Mouse (Mus musculus): ENCODE data around the gene Lama2. TPM values are rescaled to one million over a fixed set of nuclear protein-coding genes. Genes with fewer than 3 reads are reported as not detected.

The Lama2 gene
- polyA plus RNA-seq, 1 experiment from 2014 or later, result 12.8 TPM

DNA sequence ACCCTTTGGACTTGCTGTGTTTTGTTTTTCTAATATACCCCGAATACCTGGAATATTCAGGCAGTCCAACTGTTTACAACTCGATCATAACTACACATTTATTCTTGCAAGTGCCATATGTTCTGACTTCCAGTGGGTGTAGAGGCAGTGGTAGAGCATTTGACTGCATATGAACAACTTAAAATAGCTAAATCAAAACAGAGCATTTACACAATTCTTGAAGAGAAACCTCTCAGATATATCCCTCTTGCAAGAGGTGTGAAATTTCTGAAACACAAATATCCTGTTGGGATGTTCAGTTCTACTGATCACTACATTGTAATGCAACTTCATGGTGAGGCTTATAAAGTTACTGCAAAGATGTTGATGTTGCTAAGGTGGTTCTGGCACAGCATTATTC is 572.4 kb downstream of the Lama2 start:
- Histone ChIP-seq H3K27me3 (replicated peaks; ENCODE audit: insufficient read depth, low read length) (no peaks in the 10 kb centered on the region), H3K4me1 (ENCODE audit: insufficient read depth, low read depth, low read length) (no peaks in the 10 kb centered on the region), H3K4me2 (replicated peaks; ENCODE audit: low read depth, low read length) (no peak overlapping the region), H3K36me3 (ENCODE audit: insufficient read depth, low read length) (no peaks in the 10 kb centered on the region), H3K9ac (replicated peaks; ENCODE audit: low read depth) (no peak overlapping the region), H3K9me3 (ENCODE audit: low read length) (no peaks in the 10 kb centered on the region), H3K27ac (ENCODE audit: low read length) (no peak overlapping the region), H3K4me3 (ENCODE audit: low read depth, low read length) (no peak overlapping the region)
- TF ChIP-seq EP300 (IDR thresholded peaks at IDR 0.05) (no peak), CTCF (IDR thresholded peaks at IDR 0.05) (no peak)
- DNase-seq (ENCODE audit: low spot score), result no peak
- no peak for ATAC-seq
- WGBS, result 76% methylated on average over 2 of the region's 2 CpGs

DNA sequence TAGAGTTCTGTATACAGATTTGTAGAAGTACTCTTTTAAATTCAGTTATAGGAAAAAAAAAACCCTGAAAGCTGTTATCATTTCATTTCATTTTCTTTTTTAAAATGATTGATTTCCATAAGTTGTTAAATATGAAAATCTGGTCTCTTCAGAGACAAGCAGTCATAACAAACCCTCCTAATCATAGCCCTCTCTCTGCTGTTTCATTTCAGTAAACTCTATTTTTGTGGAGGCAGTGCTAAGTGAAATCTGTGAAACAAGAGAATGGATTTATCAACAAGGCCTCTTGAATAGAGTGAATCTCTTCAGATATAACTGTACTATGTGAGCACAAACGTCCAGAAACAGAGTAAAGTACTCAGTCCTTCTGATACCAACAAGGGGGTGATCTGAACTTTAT is 577.7 kb downstream of the Lama2 start:
- H3K27me3 ChIP-seq (replicated peaks; ENCODE audit: insufficient read depth, low read length), result no peaks in the 10 kb centered on the region
- H3K4me3 ChIP-seq (ENCODE audit: low read depth, low read length), result no peak overlapping the region
- H3K9ac ChIP-seq (replicated peaks; ENCODE audit: low read depth), result no peak overlapping the region
- 27% methylated on average over 1 of the region's 1 CpGs for WGBS
- H3K4me1 ChIP-seq (ENCODE audit: insufficient read depth, low read depth, low read length), result no peaks in the 10 kb centered on the region
- H3K4me2 ChIP-seq (replicated peaks; ENCODE audit: low read depth, low read length), result no peak overlapping the region
- no peak for ATAC-seq
- no peak for DNase-seq (ENCODE audit: low spot score)
- H3K27ac ChIP-seq (ENCODE audit: low read length), result no peak overlapping the region
- no peaks in the 10 kb centered on the region for H3K36me3 ChIP-seq (ENCODE audit: insufficient read depth, low read length)
- no peaks in the 10 kb centered on the region for H3K9me3 ChIP-seq (ENCODE audit: low read length)
- TF ChIP-seq EP300 (IDR thresholded peaks at IDR 0.05) (no peak), CTCF (IDR thresholded peaks at IDR 0.05) (no peak)

DNA sequence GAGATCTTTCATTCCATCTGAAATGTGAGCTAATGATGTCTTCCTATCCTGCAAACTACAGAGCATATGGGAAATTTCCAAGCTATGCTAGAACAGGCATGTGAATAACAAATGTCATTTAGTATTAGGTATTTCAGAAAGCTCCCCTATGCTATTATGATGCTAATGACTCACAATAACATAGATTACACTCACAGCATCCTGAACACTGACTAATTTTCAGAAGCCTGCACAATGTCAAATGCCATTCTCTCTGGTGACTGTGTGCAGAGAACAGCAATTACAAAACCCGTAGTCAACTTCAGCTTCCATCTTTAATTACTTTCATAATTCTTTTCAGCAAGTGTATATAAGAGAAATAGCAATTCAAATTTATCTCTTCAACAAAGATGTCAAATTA is 596.9 kb downstream of the Lama2 start:
- Histone ChIP-seq H3K27ac (ENCODE audit: low read length) (no peak overlapping the region), H3K36me3 (ENCODE audit: insufficient read depth, low read length) (no peaks in the 10 kb centered on the region), H3K9me3 (ENCODE audit: low read length) (no peaks in the 10 kb centered on the region), H3K4me2 (replicated peaks; ENCODE audit: low read depth, low read length) (no peak overlapping the region), H3K4me1 (ENCODE audit: insufficient read depth, low read depth, low read length) (no peaks in the 10 kb centered on the region), H3K9ac (replicated peaks; ENCODE audit: low read depth) (no peak overlapping the region), H3K4me3 (ENCODE audit: low read depth, low read length) (no peak overlapping the region), H3K27me3 (replicated peaks; ENCODE audit: insufficient read depth, low read length) (no peaks in the 10 kb centered on the region)
- TF ChIP-seq CTCF (IDR thresholded peaks at IDR 0.05) (no peak), EP300 (IDR thresholded peaks at IDR 0.05) (no peak)
- no peak for DNase-seq (ENCODE audit: low spot score)
- WGBS, result 92% methylated on average over 1 of the region's 1 CpGs
- ATAC-seq, result no peak

DNA sequence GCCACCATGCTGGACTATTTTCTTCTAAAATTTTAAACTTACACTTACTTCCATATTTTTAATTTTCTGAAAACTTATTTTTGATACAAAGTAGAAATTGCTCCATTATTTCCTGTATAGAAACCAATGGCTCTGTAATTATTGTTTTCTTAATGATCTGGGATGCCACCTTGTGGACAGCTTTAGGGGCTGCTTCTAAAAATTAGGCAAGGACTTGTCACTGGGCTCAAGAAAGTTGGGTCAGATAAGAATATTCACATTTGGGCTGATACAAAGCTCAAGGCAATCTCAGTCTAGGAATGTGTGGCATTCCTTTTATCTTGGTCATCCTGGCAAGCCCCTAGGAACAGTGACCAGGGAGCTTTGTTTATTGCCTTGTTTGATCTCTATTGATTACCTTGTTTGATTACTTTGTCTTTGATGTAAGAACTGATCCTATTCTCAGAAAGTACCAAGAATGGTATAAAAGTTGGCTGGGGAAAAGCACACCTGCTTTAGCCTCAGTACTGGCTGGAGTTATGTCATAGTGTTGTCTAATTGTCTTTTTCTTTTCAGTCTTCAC is 606.7 kb downstream of the Lama2 start:
- Histone ChIP-seq H3K36me3 (ENCODE audit: insufficient read depth, low read length) (no peaks in the 10 kb centered on the region), H3K27ac (ENCODE audit: low read length) (no peak overlapping the region), H3K9me3 (ENCODE audit: low read length) (no peaks in the 10 kb centered on the region), H3K4me1 (ENCODE audit: insufficient read depth, low read depth, low read length) (no peaks in the 10 kb centered on the region), H3K4me2 (replicated peaks; ENCODE audit: low read depth, low read length) (no peak overlapping the region), H3K9ac (replicated peaks; ENCODE audit: low read depth) (no peak overlapping the region), H3K27me3 (replicated peaks; ENCODE audit: insufficient read depth, low read length) (no peaks in the 10 kb centered on the region), H3K4me3 (ENCODE audit: low read depth, low read length) (no peak overlapping the region)
- TF ChIP-seq CTCF (IDR thresholded peaks at IDR 0.05) (no peak), EP300 (IDR thresholded peaks at IDR 0.05) (no peak)
- DNase-seq (ENCODE audit: low spot score) (no peak), ATAC-seq (no peak)

DNA sequence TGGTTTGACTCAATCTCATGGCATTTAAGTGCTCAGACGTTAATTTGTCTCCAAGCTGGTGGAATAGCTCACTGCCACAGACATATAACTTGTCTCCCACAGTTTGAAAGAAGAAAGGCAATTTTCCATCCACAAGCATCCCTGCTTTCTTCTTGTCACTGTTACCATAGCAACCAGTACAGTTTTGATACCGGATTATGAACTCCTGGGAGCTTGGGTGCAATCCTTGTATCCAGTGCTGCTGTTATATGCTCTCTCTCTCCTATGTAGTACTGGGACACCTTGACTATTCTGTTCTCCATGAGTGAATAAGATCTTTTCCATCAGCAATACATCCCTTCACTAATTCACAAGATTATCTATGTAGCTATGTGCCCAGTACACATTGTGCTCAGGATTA is 612.2 kb downstream of the Lama2 start:
- WGBS, result 68% methylated on average over 2 of the region's 2 CpGs
- ATAC-seq (no peak), DNase-seq (ENCODE audit: low spot score) (no peak)
- H3K36me3 ChIP-seq (ENCODE audit: insufficient read depth, low read length), result no peaks in the 10 kb centered on the region
- no peaks in the 10 kb centered on the region for H3K4me1 ChIP-seq (ENCODE audit: insufficient read depth, low read depth, low read length)
- no peaks in the 10 kb centered on the region for H3K27me3 ChIP-seq (replicated peaks; ENCODE audit: insufficient read depth, low read length)
- H3K4me3 ChIP-seq (ENCODE audit: low read depth, low read length), result no peak overlapping the region
- no peak overlapping the region for H3K27ac ChIP-seq (ENCODE audit: low read length)
- no peaks in the 10 kb centered on the region for H3K9me3 ChIP-seq (ENCODE audit: low read length)
- H3K9ac ChIP-seq (replicated peaks; ENCODE audit: low read depth), result no peak overlapping the region
- no peak for TF ChIP-seq EP300 (IDR thresholded peaks at IDR 0.05)
- no peak for TF ChIP-seq CTCF (IDR thresholded peaks at IDR 0.05)
- no peak overlapping the region for H3K4me2 ChIP-seq (replicated peaks; ENCODE audit: low read depth, low read length)

DNA sequence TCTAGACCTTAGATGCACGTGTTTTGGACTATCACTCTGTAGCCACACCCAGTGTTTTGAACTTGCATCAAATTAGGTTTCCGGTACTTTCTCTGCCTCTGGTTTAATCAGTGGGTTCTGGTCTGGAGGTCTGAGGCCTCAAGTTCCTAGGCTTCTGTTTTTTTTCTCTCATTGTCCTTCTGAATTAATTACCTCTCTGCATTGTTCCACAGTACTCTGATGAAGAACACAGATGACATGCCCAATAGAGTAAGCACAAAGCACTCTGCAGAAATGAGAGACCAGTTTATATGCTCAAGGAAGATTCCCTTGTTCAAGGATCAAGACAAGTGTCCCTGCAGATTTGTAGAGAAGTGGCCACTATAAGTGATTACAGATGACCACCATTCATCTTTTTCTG is 613.8 kb downstream of the Lama2 start:
- Histone ChIP-seq H3K4me2 (replicated peaks; ENCODE audit: low read depth, low read length) (no peak overlapping the region), H3K27me3 (replicated peaks; ENCODE audit: insufficient read depth, low read length) (no peaks in the 10 kb centered on the region), H3K4me1 (ENCODE audit: insufficient read depth, low read depth, low read length) (no peaks in the 10 kb centered on the region), H3K9me3 (ENCODE audit: low read length) (no peaks in the 10 kb centered on the region), H3K27ac (ENCODE audit: low read length) (no peak overlapping the region), H3K4me3 (ENCODE audit: low read depth, low read length) (no peak overlapping the region), H3K36me3 (ENCODE audit: insufficient read depth, low read length) (no peaks in the 10 kb centered on the region), H3K9ac (replicated peaks; ENCODE audit: low read depth) (no peak overlapping the region)
- TF ChIP-seq CTCF (IDR thresholded peaks at IDR 0.05) (no peak), EP300 (IDR thresholded peaks at IDR 0.05) (no peak)
- ATAC-seq (no peak), DNase-seq (ENCODE audit: low spot score) (no peak)
- WGBS, result 60% methylated on average over 2 of the region's 2 CpGs

Measured in lung, postnatal 0 days (tissue).